Mouse (Mus musculus): ENCODE data around the gene Cachd1. TPM values are rescaled to one million over a fixed set of nuclear protein-coding genes. Genes with fewer than 3 reads are reported as not detected.

Cachd1 gene
- polyA plus RNA-seq (2015; fragmentation: Nextera tagmentation; extraction: Ambion mirVana), result 6.6 and 7.9 TPM in 2 replicates

DNA sequence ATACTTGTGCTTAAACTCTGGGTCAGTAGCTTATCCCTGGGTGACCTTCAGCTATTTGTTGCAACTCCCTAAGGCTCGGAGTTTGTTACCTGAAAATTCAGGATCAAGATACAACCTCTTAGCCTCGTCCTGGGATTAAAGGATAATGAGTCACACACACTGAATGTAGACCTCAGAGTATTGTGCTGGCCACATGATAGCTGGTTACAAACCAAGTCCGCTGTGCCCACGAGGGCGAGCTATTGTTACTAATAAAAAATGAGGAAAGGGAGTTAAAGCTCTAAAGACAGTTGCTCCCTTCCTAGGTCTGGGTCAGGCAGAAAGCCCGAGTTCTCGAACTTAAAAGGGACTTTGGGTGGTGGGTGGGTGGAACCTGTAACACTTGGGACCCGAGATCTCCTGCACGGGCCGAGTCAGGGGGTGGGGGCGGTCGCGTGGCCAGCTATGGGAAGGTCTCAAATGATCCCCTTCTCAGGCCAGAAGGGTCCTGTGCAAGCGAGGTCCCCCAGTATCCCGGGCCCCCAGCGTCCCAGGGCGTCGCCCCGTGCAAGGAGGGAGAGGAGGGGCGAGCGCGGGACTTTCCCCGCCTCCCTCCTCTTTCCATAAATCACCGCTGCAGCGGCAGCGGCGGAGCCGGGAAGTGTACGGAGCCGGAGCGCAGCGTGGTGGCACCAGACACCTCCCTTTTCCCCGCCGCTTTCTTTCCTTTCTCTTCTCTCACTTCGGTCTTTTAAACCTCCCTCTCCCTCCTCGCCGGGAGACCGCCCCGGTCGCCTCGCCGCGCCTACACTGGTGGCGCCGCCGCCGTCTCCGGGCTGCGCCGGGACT lies at the start of gene Cachd1:
Gene Cachd1 (plus strand): TSS at position 633 of the 828 bp plus-strand sequence.
- Histone ChIP-seq H3K27me3 (peaks cover 74% of the 10 kb centered on the region), H3K4me3 (replicated peaks) (peak within 1 kb of the TSS; percentile 52), H3K4me1 (replicated peaks) (peaks cover 5% of the 10 kb centered on the region; the same call in 1 of the 2 replicates), H3K27ac (replicated peaks) (no peak within 1 kb of the TSS), H3K9me3 (replicated peaks) (no peaks in the 10 kb centered on the region), H3K4me2 (peak within 1 kb of the TSS; percentile 65), H3K9ac (no peak within 1 kb of the TSS), H3K36me3 (replicated peaks) (no peaks in the 10 kb centered on the region)
- 2% methylated on average over 50 of the region's 50 CpGs for WGBS (ENCODE audit: insufficient replicate concordance)
- ATAC-seq (ENCODE audit: insufficient read depth), result 0 out of 2 replicates have a peak, but pooled peaks have one; percentile 44

DNA sequence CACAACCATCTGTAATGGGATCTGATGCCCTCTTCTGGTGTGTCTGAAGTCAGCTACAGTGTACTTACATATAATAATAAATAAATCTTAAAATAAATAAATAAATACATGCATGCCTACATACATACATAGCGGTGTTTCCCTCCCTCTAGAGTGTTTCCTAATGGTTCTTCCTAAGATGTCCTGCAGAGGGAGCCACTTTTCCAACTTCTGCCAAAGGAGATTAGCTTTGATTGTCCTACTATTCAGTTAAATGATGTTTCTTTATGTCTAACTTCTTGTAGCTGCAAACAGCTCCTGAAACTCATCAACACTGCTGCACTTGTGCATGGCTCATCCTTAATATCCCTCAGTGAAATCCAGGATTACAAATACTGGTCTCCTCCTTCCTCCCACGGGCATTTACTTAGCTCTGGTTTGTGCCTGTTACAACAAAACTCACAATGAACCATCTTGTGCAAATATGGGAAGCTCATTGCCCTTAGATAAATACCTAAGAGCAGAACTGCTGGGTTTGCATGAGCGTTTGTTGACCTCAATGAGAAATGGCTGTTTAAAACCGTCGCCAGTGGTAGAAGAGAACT lies 47.5 kb upstream of the Cachd1 start:
- no peaks in the 10 kb centered on the region for H3K4me1 ChIP-seq (replicated peaks)
- 62% methylated on average over 5 of the region's 5 CpGs for WGBS (ENCODE audit: insufficient replicate concordance)
- H3K4me2 ChIP-seq, result no peak overlapping the region
- H3K9me3 ChIP-seq (replicated peaks), result no peaks in the 10 kb centered on the region
- H3K36me3 ChIP-seq (replicated peaks), result no peaks in the 10 kb centered on the region
- no peak overlapping the region for H3K27ac ChIP-seq (replicated peaks)
- no peak overlapping the region for H3K4me3 ChIP-seq (replicated peaks)
- no peak for ATAC-seq (ENCODE audit: insufficient read depth)
- H3K27me3 ChIP-seq, result no peaks in the 10 kb centered on the region
- H3K9ac ChIP-seq, result no peak overlapping the region

DNA sequence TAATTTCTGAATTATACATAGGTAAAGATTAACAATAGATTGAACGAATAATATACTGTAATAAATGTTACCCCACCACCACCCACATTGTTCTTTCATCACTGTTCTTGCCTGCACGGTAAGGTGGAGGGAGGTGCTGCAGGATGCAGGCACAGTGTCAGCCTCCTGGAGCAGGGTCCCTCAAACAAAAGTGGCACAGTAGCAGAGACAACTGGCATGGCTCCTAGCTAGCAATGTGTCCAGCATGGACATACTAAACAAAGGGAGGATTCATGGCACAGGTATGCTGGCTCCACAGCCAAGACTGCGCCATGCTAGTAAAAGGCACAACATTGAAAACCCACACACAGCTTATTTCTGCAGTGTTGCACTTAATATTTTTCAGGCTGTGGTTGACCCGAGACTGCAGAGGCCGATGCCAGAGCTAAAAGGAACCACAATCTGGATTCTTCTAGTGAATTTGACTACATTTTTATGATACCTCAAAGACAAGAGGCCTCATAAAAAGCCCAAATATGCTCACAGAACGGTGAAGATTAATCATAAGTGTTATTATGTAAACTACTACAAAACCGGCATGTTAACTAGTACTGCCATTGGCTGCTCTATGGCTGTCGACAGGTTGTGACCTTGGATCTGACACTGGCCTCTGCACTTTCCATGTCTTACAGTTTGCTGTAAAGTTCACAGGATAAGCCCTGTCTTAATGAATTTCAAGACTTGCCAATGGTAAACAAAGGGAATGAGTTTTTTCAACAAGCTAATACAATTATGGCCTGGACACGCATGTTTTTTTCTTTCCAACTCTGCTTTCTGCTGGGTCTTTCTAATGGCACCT lies 41.2 kb upstream of the Cachd1 start:
- no peaks in the 10 kb centered on the region for H3K27me3 ChIP-seq
- H3K4me1 ChIP-seq (replicated peaks), result no peaks in the 10 kb centered on the region
- no peak overlapping the region for H3K4me2 ChIP-seq
- no peaks in the 10 kb centered on the region for H3K36me3 ChIP-seq (replicated peaks)
- H3K9me3 ChIP-seq (replicated peaks), result no peaks in the 10 kb centered on the region
- no peak overlapping the region for H3K9ac ChIP-seq
- no peak overlapping the region for H3K4me3 ChIP-seq (replicated peaks)
- 62% methylated on average over 9 of the region's 9 CpGs for WGBS (ENCODE audit: insufficient replicate concordance)
- no peak overlapping the region for H3K27ac ChIP-seq (replicated peaks)
- no peak for ATAC-seq (ENCODE audit: insufficient read depth)

GRCm38 (mm10) chr4:100735936-100736349 lies 40.5 kb upstream of the Cachd1 start:
- Histone ChIP-seq H3K9ac (no peak overlapping the region), H3K36me3 (replicated peaks) (no peaks in the 10 kb centered on the region), H3K9me3 (replicated peaks) (no peaks in the 10 kb centered on the region), H3K4me1 (replicated peaks) (no peaks in the 10 kb centered on the region), H3K27ac (replicated peaks) (no peak overlapping the region), H3K4me2 (no peak overlapping the region), H3K27me3 (no peaks in the 10 kb centered on the region), H3K4me3 (replicated peaks) (no peak overlapping the region)
- WGBS (ENCODE audit: insufficient replicate concordance), result 79% methylated on average over 9 of the region's 9 CpGs
- ATAC-seq (ENCODE audit: insufficient read depth), result no peak

- H3K4me1 ChIP-seq (replicated peaks), result no peaks in the 10 kb centered on the region
- ATAC-seq (ENCODE audit: insufficient read depth), result no peak
- WGBS (ENCODE audit: insufficient replicate concordance), result 49% methylated on average over 8 of the region's 8 CpGs
Observed at GRCm38 (mm10) chr4:100743615-100744014, 32.9 kb upstream of the Cachd1 start.

GRCm38 (mm10) chr4:100752278-100752677 lies 24.2 kb upstream of the Cachd1 start:
- Histone ChIP-seq H3K4me2 (no peak overlapping the region), H3K36me3 (replicated peaks) (no peaks in the 10 kb centered on the region), H3K4me3 (replicated peaks) (no peak overlapping the region), H3K9me3 (replicated peaks) (no peaks in the 10 kb centered on the region), H3K27me3 (no peaks in the 10 kb centered on the region), H3K4me1 (replicated peaks) (no peaks in the 10 kb centered on the region), H3K9ac (no peak overlapping the region), H3K27ac (replicated peaks) (no peak overlapping the region)
- WGBS (ENCODE audit: insufficient replicate concordance), result 42% methylated on average over 2 of the region's 2 CpGs
- no peak for ATAC-seq (ENCODE audit: insufficient read depth)

More at GRCm38 (mm10) chr4:100743615-100744014, 32.9 kb upstream of the Cachd1 start:
- H3K27ac ChIP-seq (replicated peaks), result no peak overlapping the region
- no peak overlapping the region for H3K4me2 ChIP-seq
- no peak overlapping the region for H3K4me3 ChIP-seq (replicated peaks)
- H3K9ac ChIP-seq, result no peak overlapping the region
- H3K36me3 ChIP-seq (replicated peaks), result no peaks in the 10 kb centered on the region
- H3K9me3 ChIP-seq (replicated peaks), result no peaks in the 10 kb centered on the region
- H3K27me3 ChIP-seq, result no peaks in the 10 kb centered on the region

DNA sequence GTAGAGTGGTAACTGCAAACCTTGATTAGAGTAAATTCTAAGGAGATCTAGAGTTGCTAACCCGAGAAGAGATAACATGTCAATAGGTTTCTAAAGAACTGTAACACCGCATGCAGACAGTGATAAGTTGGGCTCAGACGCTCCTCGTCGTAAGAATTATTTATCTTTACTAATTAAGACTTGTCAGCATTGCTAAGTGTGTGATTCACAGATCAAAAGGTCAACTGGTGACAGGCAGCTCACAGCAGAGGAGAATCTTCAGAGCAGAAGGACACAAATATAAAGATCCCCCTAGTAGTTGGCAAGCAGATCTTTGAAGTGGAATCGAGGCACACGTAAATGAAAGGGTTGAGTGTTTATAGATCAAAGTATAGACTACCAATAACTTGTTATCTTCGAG lies 20.8 kb upstream of the Cachd1 start:
- no peaks in the 10 kb centered on the region for H3K9me3 ChIP-seq (replicated peaks)
- H3K4me3 ChIP-seq (replicated peaks), result no peak overlapping the region
- H3K4me2 ChIP-seq, result no peak overlapping the region
- H3K9ac ChIP-seq, result no peak overlapping the region
- H3K4me1 ChIP-seq (replicated peaks), result no peaks in the 10 kb centered on the region
- H3K36me3 ChIP-seq (replicated peaks), result no peaks in the 10 kb centered on the region
- H3K27ac ChIP-seq (replicated peaks), result no peak overlapping the region
- ATAC-seq (ENCODE audit: insufficient read depth), result no peak
- H3K27me3 ChIP-seq, result no peaks in the 10 kb centered on the region
- 29% methylated on average over 8 of the region's 8 CpGs for WGBS (ENCODE audit: insufficient replicate concordance)

DNA sequence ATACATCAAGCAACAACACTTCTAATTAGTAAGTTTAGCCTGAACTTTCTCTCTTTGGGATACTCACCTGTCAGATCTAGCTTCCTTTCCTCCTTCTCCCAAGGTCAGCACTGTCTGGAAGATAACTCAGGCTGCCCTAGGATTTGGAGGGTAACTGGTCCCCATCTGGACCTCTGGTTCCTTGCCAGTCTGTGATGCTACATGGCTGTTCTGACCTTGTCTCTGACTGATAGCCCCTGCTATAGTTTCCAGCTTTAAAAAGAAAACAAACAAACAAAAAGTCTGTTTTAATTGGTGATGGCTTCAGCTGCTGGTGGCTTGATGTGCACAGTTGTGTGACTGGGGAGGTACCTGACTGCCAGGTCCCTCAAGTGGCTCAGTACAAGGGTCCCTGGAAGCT lies 20.0 kb upstream of the Cachd1 start:
- no peak for ATAC-seq (ENCODE audit: insufficient read depth)
- no peaks in the 10 kb centered on the region for H3K4me1 ChIP-seq (replicated peaks)
- H3K27ac ChIP-seq (replicated peaks), result no peak overlapping the region
- no peaks in the 10 kb centered on the region for H3K9me3 ChIP-seq (replicated peaks)
- H3K9ac ChIP-seq, result no peak overlapping the region
- no peak overlapping the region for H3K4me2 ChIP-seq
- no peak overlapping the region for H3K4me3 ChIP-seq (replicated peaks)
- H3K36me3 ChIP-seq (replicated peaks), result no peaks in the 10 kb centered on the region
- no peaks in the 10 kb centered on the region for H3K27me3 ChIP-seq

DNA sequence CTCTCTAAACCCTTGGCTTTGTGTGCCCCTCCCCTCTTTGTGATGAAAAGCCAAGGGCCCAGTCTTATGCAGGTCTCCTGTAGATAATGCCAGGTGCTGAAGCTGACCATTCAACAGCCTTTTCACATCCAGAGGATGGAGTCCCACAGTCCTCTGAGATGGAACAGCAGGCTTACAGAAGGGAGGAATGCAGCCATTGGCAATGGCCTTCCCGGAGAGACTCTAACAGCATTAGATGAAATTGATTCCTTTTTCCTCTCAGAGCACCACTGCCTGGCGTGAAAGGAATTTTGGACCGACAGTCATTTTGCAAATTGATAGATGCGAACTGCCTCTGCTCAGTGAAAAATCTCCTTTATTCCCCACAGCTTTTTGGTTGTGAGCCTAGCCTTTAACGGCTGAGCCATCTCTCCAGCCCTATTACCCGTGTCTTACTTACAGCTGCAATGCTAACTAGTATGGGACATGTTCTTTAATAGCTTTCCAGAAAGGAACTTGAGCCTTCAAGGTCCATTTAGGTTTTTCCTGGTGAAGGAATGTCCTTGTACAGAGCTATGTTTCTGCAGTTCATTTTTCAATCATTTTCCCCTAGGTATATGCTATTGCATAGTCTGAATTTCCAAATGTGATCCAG lies 18.1 kb upstream of the Cachd1 start:
- no peaks in the 10 kb centered on the region for H3K36me3 ChIP-seq (replicated peaks)
- H3K4me3 ChIP-seq (replicated peaks), result no peak overlapping the region
- no peaks in the 10 kb centered on the region for H3K27me3 ChIP-seq
- no peak for ATAC-seq (ENCODE audit: insufficient read depth)
- no peak overlapping the region for H3K27ac ChIP-seq (replicated peaks)
- H3K9me3 ChIP-seq (replicated peaks), result no peaks in the 10 kb centered on the region
- 64% methylated on average over 6 of the region's 6 CpGs for WGBS (ENCODE audit: insufficient replicate concordance)
- H3K4me1 ChIP-seq (replicated peaks), result no peaks in the 10 kb centered on the region
- no peak overlapping the region for H3K4me2 ChIP-seq
- H3K9ac ChIP-seq, result no peak overlapping the region

- H3K27ac ChIP-seq (replicated peaks), result no peak overlapping the region
- no peaks in the 10 kb centered on the region for H3K27me3 ChIP-seq
- no peaks in the 10 kb centered on the region for H3K9me3 ChIP-seq (replicated peaks)
- no peak overlapping the region for H3K4me2 ChIP-seq
- no peaks in the 10 kb centered on the region for H3K36me3 ChIP-seq (replicated peaks)
- no peak for ATAC-seq (ENCODE audit: insufficient read depth)
- no peak overlapping the region for H3K4me3 ChIP-seq (replicated peaks)
- H3K4me1 ChIP-seq (replicated peaks), result no peaks in the 10 kb centered on the region
- H3K9ac ChIP-seq, result no peak overlapping the region
- WGBS (ENCODE audit: insufficient replicate concordance), result 61% methylated on average over 1 of the region's 1 CpGs
Observed at GRCm38 (mm10) chr4:100759603-100760002, 16.9 kb upstream of the Cachd1 start.

DNA sequence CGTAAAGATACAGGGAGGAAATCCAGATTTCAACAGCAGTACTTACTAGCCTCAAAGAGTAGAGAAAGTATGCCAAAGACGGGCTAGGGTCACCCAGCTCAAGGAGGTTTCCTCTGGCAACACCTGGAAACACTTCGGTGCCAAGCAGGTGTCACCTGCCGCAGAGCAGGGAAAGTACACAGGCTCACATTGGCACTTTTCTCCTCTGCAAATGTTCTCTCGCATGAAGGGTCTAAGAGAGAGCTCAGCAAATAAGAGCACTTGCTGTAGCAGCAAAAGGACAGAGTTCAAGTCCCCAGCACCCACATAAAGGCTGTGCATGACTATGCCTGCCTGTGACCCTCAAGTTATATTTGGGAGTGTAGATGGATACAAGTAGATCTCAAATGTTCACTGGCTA lies 16.1 kb upstream of the Cachd1 start:
- no peaks in the 10 kb centered on the region for H3K36me3 ChIP-seq (replicated peaks)
- H3K9ac ChIP-seq, result no peak overlapping the region
- ATAC-seq (ENCODE audit: insufficient read depth), result no peak
- H3K4me1 ChIP-seq (replicated peaks), result no peaks in the 10 kb centered on the region
- WGBS (ENCODE audit: insufficient replicate concordance), result 69% methylated on average over 5 of the region's 5 CpGs
- no peak overlapping the region for H3K27ac ChIP-seq (replicated peaks)
- no peaks in the 10 kb centered on the region for H3K27me3 ChIP-seq
- no peak overlapping the region for H3K4me3 ChIP-seq (replicated peaks)
- no peaks in the 10 kb centered on the region for H3K9me3 ChIP-seq (replicated peaks)
- no peak overlapping the region for H3K4me2 ChIP-seq
